Mouse (Mus musculus) lung, postnatal 4 days (tissue): ENCODE results near the gene Tmem181a.
"Not testable (repeated sequence)": the region's sequence is repeated elsewhere in the genome, so short reads cannot be mapped to it uniquely, and the experiment has no call there.

ENCODE experiments used
- DNase-seq, 2 experiments: peaks; one replicate each; pipeline ENCODE4 v3.0.0; 2021

The Tmem181a gene

DNA sequence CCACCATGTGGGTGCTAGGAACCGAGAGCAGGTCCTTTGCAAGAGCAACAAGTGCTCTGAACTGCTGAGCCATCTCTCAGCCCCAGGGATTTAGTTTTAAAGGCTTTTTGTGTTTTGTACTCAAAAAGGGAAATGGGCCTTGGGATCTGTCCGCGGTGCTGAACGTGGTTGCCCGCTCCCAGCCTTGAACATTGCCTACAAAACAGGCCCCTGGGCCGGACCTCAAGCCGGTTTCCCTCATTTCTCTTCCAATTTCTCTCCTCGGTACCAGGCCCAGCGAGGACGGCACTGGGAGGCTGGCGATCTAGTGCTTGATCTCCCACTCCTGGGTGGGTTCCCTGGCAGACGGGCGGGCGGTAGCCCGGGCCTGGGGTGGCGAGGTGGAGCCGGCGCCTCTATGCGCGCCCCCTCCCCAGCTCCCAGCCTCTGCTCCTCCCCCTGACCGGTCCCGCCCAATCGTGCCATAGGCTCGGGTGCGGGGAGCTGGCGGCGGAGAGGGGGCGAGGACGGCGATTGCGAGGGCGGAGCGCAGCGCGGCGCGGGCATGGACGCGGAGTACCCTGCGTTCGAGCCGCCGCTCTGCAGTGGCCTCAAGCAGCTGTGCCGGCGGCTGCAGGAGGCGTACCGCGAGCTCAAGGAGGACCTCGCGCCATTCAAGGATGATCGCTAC lies at the start of gene Tmem181a:
Gene Tmem181a (plus strand): TSS at position 461 of the 670 bp plus-strand sequence.
- DNase-seq, result not testable (repeated sequence)

- no peak for DNase-seq
Observed at GRCm38 (mm10) chr17:6211721-6212120, 44.9 kb upstream of the Tmem181a start.

DNA sequence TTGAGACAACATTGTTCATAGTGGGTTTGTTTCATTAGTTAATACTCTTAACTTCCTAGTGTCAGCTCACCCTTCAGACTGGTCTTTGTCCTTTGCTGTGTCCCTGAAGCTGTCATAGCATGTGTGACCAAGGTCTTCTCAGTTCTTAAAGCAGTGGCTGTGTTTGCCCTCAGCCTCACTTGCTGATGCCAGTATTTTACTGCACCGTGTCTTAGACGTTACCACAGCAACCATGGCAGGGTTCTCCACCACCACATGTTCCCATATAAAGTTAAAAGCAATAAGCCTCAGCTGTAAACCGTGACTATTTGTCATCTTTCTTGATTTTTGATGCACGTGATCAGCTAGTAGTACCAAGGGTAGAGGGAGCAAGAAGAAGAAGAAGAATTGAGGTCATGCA lies 41.0 kb upstream of the Tmem181a start:
- no peak for DNase-seq

GRCm38 (mm10) chr17:6216514-6216913 lies 40.1 kb upstream of the Tmem181a start:
- no peak for DNase-seq

DNA sequence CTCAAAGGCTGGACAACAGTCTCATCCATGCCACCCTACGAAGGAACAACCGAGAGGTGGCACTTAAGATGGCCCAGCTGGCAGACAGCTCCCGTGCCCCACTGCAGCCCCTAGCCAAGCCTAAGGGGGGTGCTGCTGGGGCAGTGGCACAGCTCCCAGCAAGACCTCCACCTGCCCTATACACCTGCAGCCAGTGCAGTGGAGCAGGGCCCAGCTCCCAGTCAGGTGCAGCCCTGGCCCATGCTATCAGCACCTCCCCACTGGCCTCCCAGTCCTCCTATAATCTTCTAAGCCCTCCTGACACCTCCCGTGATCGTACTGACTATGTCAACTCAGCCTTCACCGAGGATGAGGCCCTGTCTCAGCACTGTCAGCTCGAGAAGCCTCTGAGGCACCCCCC lies 24.0 kb upstream of the Tmem181a start:
- not testable (repeated sequence) for DNase-seq

GRCm38 (mm10) chr17:6251298-6251697 lies 5.4 kb upstream of the Tmem181a start:
- DNase-seq, result not testable (repeated sequence)

GRCm38 (mm10) chr17:6257070-6257456 lies 403 bp downstream of the Tmem181a start:
- not testable (repeated sequence) for DNase-seq

GRCm38 (mm10) chr17:6269876-6270831 lies 13.5 kb downstream of the Tmem181a start:
- peak; percentile 41 to 50 for DNase-seq

GRCm38 (mm10) chr17:6270840-6271239 lies 14.2 kb downstream of the Tmem181a start:
- not testable (repeated sequence) for DNase-seq

GRCm38 (mm10) chr17:6271970-6272369 lies 15.3 kb downstream of the Tmem181a start:
- DNase-seq, result peak in 1 of 2 experiments; percentile 21

DNA sequence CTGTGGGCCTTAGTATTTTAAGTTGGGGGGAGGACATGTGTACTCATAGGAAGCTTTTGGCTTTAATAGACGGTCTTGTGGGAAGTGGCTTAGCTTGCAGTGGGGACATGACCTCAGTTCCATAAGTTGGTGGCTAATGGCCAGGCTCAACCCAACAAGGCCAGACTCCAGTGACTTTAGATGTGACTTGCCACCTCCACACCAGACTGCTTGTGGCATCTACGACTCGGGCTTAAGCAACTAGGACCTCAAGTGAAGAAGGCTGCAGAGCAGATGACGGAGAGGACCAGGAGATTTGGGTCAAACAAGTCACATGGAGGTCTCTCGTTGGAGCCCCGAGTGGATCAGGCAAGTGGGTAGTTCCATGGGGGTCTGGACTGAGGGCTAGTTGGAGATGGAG lies 18.0 kb downstream of the Tmem181a start:
- peak; percentile 6 to 28 for DNase-seq

GRCm38 (mm10) chr17:6279205-6279604 lies 22.5 kb downstream of the Tmem181a start:
- peak; percentile 42 to 64 for DNase-seq

- DNase-seq, result not testable (repeated sequence)
Observed at GRCm38 (mm10) chr17:6279772-6280171, 23.1 kb downstream of the Tmem181a start.

GRCm38 (mm10) chr17:6280513-6280912 lies 23.9 kb downstream of the Tmem181a start:
- peak in 1 of 2 experiments; percentile 23 for DNase-seq

GRCm38 (mm10) chr17:6283137-6283536 lies 26.5 kb downstream of the Tmem181a start:
- not testable (repeated sequence) for DNase-seq

- not testable (repeated sequence) for DNase-seq
Observed at GRCm38 (mm10) chr17:6286169-6286568, 29.5 kb downstream of the Tmem181a start.

DNA sequence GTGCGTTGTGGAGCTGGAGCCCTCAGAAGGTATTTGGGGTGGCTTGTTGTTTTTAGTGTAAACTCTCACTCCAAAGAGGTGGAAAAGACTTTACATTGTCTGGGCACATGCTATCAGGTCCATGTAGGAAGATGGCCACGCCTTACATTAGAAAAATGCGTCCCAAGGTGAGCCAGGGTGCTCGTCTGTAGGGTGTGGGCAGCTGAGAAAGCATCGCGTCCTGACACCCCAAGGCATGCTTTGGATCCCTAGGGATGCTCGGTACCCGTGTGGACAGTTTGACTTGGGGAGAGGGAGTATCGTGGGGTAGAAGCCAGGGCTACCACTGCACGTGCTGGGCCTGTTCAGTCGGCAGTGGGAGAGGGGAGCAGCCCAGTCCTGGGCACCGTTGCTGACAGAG lies 32.4 kb downstream of the Tmem181a start:
- peak in 1 of 2 experiments; percentile 22 for DNase-seq

DNA sequence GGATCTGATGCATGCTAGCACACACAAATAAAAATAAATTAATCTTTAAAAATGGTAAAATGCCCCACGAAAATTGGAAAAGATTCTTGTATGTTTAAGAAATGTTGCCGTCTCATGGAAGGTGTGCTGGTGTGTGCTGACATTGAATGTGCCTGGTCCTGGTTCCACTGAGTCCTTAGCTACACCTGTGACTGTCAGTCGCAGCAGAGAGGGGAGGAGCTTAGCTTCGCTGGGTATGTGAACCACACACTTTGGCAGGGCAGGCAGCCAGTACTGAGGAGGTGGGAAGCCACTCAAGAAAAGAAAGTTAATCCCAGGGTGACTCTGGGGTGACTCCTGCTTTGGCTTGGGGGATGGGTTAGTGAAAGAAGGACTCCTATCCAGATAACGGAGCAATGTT lies 37.2 kb downstream of the Tmem181a start:
- DNase-seq, result not testable (repeated sequence)

GRCm38 (mm10) chr17:6297060-6297795 lies 40.6 kb downstream of the Tmem181a start:
- DNase-seq, result not testable (repeated sequence)

DNA sequence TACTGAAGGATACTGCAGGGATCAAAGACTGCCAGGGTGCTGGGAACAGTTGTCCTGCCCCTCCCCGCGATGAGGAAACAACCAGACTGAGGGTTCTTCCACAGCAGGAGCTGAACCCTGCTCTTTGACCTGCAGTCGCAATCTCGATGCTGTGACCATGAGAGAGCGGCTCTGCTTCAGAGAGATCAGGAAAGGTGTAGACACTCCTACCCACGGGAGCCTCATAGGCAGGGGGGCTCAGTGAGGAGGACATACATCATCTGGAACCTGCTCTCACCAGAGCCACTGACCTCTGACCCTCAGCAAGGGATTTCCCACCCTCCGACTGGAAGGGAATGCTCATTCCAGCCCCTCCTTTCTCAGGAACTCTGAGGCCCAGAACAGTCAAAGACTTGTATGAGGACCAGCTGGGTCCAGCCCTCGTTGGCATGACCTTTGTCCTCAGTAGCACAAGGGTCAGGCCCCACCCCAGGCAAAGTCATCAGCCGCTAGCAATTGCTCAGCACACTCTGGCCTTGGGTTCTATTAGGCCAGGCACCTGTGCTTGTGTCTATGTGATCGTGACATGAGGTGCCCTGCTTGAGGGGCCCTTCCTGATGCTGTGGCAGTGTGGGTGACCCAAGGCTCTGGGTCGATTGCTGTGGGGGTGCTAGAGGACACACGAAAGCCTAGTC lies 43.7 kb downstream of the Tmem181a start:
- not testable (repeated sequence) for DNase-seq

DNA sequence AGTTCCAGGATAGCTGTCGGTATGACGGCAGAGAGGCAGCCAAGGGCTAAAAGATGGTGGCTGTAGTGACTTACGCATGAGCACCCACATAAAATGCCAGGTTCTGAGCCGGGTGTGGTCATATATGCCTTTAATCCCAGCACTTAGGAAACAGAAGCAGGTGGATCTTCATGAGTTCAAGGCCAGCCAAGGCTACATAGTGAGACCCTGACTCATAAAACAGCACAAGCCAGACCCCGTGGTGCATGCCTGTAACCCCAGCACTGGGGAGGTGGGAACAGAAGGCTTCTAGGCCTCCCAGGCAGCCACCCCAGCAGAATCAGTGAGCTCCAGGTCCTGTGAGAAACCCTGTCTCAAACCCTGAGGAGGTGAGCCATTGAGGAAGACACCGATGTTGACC lies 48.2 kb downstream of the Tmem181a start:
- DNase-seq, result not testable (repeated sequence)

- DNase-seq, result not testable (repeated sequence)
Observed at GRCm38 (mm10) chr17:6305656-6306270, 49.1 kb downstream of the Tmem181a start.
